Mouse (Mus musculus) testis, adult 2 months (tissue): ENCODE results near the gene Immp2l.

Experiments used
- CTCF ChIP-seq: fragments of 200-500 bp; IDR thresholded peaks from 2 replicates; pipeline ENCODE4 v1.5.1; 2012; ENCODE audit warnings: low read depth, mild to moderate bottlenecking, inconsistent platforms, low read length, moderate library complexity; ENCODE audit not compliant: control insufficient read depth, insufficient read depth, insufficient replicate concordance
- POLR2A ChIP-seq: fragments of 200-500 bp; IDR thresholded peaks from 2 replicates; pipeline ENCODE4 v1.6.1; 2012; ENCODE audit warnings: low read depth, mild to moderate bottlenecking, inconsistent platforms, low read length, moderate library complexity; ENCODE audit not compliant: control insufficient read depth

DNA sequence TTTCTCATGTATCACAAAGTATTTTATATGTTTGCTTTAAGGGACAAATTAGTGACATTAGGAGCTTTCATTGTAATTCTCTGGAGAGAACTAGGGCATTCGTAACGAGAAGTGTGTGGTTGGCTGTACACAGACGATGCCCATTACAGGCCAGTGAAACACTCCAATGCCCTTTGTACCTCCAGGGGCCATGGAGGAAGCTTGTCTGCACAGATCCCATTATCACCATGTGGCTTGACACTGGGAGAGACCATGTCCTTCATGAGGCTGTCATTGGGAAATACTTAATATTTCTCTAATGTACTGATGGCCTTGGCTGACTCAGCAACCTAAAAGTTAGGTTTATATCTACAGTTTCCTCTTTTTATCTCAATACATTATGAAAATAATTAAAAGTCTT, 111.0 kb downstream of the Immp2l start:
- no peak for TF ChIP-seq CTCF
- TF ChIP-seq POLR2A = no peak
